Mouse (Mus musculus) cerebellum, adult 2 months (tissue): Measurements from ENCODE around the gene Usp44.

Experiments used
- CTCF ChIP-seq: fragments of 200-500 bp; IDR thresholded peaks from 2 replicates; pipeline ENCODE4 v1.5.1; 2011; ENCODE audit warnings: low read depth, mild to moderate bottlenecking, control low read depth, low read length, moderate library complexity, borderline replicate concordance; ENCODE audit not compliant: insufficient read depth
- POLR2A ChIP-seq: fragments of 200-500 bp; IDR thresholded peaks from 2 replicates; pipeline ENCODE4 v1.6.1; 2011; ENCODE audit warnings: low read length, control low read depth, borderline replicate concordance; ENCODE audit not compliant: insufficient read depth

DNA sequence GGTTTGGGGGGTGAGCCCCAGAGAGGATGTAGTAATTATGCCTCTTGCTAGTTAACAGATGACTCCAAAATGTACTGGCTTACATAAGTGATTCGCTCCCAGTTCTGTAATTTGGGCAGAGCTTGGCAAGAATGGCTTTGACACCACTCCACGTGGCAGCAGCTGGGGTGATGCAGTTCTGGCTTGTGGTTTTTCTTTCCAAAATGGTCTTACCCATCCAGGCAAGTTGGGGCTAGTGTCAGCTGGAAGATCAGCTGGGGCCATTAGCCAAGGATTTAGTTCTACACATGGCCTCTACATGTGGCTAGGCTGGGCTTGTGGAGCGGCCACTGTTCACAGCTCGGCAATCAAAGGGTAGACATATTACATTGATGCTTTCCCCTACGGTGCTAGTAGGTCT, 30.5 kb upstream of the Usp44 start:
- no peak for TF ChIP-seq CTCF
- TF ChIP-seq POLR2A: no peak
